Mouse (Mus musculus) frontal cortex, adult (tissue): Measurements from ENCODE around the gene Ncoa4.
"Not testable (repeated sequence)": the region's sequence is repeated elsewhere in the genome, so short reads cannot be mapped to it uniquely, and the experiment has no call there.

Experiments used
- ATAC-seq: cut with Nextera tagmentation; 2 replicates; pipeline ENCODE4 v1.9.2; 2017; ENCODE audit warnings: mild to moderate bottlenecking, moderate library complexity, mixed read lengths; ENCODE audit not compliant: low TSS enrichment

Gene Ncoa4

GRCm38 (mm10) chr14:32160563-32160962 is 898 bp downstream of the Ncoa4 start:
- no peak for ATAC-seq

- no peak for ATAC-seq
Measured at GRCm38 (mm10) chr14:32161090-32161885, 1.6 kb downstream of the Ncoa4 start.

GRCm38 (mm10) chr14:32162231-32162630 is 2.6 kb downstream of the Ncoa4 start:
- no peak for ATAC-seq

GRCm38 (mm10) chr14:32163203-32163888 is 3.7 kb downstream of the Ncoa4 start:
- ATAC-seq: no peak

- no peak for ATAC-seq
Measured at GRCm38 (mm10) chr14:32164173-32165051, 4.7 kb downstream of the Ncoa4 start.

DNA sequence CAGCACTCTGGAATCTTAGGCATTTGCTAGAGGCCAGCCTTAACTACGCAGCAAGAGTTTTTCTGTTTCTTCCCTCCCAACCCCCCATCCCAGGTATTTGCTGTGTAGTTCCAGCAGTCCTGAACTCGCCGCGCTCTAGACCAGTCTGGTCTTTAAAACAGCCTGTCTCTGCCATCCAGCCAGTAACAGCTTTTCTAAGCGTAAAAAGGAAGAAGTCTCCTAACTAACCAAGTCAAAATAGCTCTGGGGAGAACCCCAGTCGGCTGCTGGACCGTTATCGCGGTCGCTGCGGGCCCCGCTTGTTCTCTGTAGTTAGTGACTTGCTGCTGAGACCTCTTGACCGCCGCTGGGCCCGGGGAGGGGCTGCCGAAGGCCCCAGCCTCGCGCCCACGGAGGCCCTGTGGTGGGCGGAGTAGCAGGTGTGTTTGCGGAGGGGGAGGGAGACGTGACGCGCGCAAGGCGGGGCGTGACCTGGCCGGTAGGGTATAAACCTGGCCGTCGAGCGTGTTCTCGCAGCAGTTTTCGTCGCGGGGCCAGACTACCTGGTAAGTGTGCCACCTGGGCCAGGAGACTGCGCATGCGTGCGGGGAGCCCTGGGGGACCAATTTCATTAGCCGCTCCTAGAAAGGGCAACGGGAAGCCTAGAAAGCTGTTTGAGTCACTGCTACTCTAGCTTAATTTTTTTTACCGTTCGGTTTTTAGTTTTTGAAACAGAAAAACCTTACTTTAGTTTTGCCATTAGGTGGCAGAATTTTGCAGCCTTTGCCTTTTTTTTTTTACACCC is 5.8 kb downstream of the Ncoa4 start:
- ATAC-seq: peak; percentile 27; the same call in 1 of the 2 replicates

DNA sequence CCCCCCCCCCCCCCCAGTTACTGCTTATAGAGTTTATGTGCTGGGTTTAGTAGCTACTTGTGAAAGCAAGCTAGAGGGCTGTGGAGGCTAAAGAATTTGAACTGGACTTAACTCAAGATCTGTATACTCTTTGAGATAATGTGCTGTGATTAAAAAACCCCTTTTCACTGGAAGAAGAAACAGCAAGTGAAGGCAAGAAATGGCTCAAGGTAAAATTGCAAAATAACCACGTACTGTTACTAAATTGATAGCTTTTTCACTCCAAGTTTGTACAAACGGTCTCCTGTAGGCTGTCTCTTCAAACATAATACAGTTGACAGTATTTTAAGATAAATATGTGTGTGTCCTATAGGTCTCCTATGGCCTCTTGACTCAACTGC is 6.4 kb downstream of the Ncoa4 start:
- no peak for ATAC-seq

DNA sequence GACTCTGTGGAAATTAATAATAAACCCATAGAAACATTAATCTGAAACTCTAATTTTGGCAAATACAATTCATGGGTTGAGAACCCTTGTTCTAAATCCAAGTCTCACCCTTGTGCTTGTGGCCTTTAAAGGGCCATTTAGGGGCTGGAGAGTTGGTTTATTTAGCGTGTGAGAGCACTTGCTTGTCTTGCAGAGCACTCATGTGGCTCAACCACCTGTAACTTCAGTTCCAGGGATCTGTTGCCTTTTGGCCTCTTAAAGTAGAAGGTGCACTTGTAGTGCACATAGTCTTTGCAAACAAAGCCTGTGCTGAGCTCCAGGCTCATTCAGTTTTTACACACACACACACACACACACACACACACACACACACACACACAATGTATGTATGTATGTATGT is 7.2 kb downstream of the Ncoa4 start:
- ATAC-seq: no peak

DNA sequence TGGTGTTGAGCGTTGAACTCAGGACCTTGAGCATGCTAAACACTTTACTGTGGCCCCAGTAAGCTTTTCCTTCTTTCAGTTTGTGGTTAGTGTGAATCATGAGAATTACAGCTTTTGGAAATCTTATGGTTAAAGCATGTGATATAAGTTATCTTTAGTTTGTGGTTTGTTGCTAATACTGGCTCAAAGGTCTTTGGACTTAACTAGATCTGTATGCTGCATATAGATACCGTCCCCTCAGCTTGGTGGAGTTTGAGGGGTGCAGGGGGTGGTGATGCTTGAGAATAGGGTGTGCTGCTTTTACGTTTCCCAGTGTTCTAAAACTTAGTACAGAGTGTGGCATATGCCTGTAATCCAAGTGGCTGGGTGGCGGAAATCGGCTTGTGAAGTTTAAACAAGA is 7.7 kb downstream of the Ncoa4 start:
- no peak for ATAC-seq

DNA sequence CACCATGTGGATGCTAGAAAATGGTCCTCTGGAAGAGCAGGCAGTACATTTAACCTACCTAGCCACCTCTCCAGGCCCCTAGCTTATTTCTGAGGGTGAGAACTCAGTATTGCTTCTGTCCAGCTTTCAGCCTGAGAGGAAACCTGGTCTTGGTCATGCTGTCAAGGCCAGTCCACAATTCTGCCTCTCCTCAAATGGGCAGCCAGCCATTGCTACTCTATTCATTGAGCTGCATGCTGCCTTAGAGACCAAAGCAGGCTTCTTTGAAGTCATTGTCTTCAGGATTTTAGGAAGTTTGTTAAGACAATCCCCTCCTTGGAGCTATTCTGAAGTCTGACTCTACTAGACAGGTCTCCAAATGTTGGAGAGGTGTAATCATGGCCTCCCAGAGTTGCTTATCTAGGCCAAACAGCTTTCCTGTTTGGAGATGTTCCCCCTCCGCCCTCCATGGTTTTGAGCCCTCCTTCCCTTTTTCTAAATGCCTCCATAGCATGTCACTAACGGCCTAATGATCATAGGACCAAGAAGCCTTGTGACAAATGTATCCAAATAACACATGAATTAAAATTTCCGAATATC is 9.1 kb downstream of the Ncoa4 start:
- no peak for ATAC-seq

DNA sequence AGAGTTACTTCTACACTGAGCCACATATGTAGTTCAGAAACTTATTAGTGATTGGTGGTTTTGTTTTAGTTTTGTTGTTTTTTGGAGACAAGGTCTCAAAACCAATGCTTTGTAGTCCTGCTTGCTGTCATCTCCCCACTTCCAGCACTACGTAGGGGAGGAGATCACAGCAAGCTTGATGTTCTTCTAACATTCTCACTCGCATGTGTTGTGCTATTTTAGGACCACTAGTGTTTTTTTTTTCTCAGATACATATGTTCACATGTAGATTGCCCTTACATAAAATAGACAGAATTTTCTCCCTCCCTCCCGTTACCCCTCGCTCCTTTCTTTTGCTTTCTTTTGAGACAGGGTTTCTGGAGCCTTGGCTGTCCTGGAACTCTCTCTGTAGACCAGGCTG is 10.5 kb downstream of the Ncoa4 start:
- ATAC-seq: peak; percentile 71

GRCm38 (mm10) chr14:32175310-32175709 is 15.6 kb downstream of the Ncoa4 start:
- ATAC-seq: peak; percentile 57; the same call in 1 of the 2 replicates

DNA sequence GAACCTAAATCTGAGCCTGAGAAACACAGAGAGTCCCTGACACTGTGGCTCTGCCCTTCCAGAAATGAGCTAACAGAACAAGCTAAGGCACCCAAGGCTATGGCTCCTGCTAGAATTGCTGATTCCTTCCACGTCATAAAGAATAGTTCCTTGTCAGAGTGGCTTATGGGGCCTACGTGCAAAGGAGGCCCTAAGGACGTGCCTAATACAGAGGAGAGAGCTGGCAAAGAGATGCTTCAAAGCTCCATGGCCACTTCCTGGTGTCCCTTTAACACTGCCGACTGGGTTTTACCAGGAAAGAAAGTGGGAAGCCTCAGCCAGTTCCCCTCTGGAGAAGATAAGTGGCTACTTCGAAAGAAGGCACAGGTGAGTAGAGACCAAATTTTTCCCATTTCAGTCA is 16.9 kb downstream of the Ncoa4 start:
- not testable (repeated sequence) for ATAC-seq

- ATAC-seq: no peak
Measured at GRCm38 (mm10) chr14:32179393-32180195, 19.9 kb downstream of the Ncoa4 start.

- ATAC-seq: no peak
Measured at GRCm38 (mm10) chr14:32180861-32181260, 21.2 kb downstream of the Ncoa4 start.

GRCm38 (mm10) chr14:32183846-32184245 is 24.2 kb downstream of the Ncoa4 start:
- no peak for ATAC-seq

DNA sequence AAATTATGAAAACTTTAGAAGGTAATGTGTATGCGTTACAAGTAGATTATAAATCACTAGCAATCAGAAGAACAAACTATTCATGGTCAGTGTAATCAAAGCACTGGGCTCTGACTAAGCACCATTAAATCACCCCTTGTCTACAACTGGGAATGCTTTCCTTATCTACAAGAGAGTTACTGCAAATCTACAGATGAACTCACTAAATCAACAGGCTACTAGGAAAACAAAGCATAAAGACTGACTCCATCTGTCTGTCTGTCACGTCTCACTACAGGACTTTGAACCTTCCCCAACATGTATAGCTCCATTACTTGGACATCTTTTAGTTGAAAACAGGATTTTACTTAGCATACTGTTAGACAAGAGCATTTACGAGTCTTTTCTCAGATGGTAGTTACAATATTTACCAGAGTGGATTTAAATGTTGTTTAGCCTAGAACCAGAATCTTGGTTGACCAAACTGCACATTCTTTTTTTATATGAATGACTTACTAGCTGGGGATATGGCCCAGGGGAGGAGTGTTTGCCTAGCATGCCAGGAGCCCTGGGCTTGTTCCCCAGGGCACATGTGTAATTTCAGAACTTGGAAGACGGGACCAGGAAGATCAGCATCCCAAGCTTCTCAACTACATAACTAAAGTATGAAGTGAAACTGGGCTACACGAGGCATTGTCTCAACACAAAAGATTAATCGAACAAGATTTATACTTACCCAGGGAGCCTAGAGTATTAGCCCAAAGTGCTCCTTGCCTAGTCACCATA is 31.1 kb downstream of the Ncoa4 start:
- no peak for ATAC-seq

- no peak for ATAC-seq
Measured at GRCm38 (mm10) chr14:32191926-32192325, 32.3 kb downstream of the Ncoa4 start.

DNA sequence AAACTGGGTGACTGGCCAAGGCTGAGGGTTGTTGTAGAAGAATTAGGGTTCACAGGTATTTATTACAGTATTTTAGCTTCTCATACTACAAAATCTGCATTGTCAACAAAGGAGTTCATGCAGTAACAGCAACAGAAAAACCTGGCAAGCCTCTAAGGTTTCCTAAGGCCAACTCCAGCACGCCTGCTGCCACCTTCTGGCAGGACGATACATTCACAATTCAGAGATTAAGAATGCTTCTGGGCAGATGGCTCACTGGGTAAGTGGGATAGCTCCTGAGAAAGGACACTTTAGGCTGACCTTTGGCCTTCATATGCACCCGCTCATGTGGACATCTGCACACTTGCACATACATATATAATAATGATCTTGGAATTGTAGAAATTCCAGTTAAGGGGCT is 32.8 kb downstream of the Ncoa4 start:
- peak; percentile 59; the same call in 1 of the 2 replicates for ATAC-seq
